Mouse (Mus musculus) kidney, postnatal 0 days (tissue): Measurements from ENCODE around the gene Polr3f. TPM values are rescaled to one million over a fixed set of nuclear protein-coding genes. Genes with fewer than 3 reads are reported as not detected.

Experiments
- ATAC-seq: fragments of 200-750 bp; cut with Nextera tagmentation; replicated peaks from 2 replicates; pipeline ENCODE4 v1.8.0; 2017; ENCODE audit warnings: low read depth, moderate number of reproducible peaks, moderate TSS enrichment, moderate library complexity; ENCODE audit not compliant: low FRiP score
- DNase-seq: peaks from one replicate; pipeline ENCODE4 v3.0.0-alpha.2; 2016; ENCODE audit warnings: low spot score
- H3K27ac ChIP-seq: fragments of 300-500 bp; sonication (generic); 2 replicates; pipeline ENCODE4 v1.5.1; 2014; ENCODE audit warnings: mild to moderate bottlenecking
- H3K27me3 ChIP-seq: fragments of 300-500 bp; sonication (generic); 2 replicates; pipeline ENCODE4 v1.6.1; 2014; ENCODE audit warnings: low read length, mixed read lengths; ENCODE audit not compliant: insufficient read depth
- H3K36me3 ChIP-seq: fragments of 300-500 bp; sonication (generic); 2 replicates; pipeline ENCODE4 v1.6.1; 2014; ENCODE audit warnings: low read length, mixed read lengths; ENCODE audit not compliant: insufficient read depth
- H3K4me1 ChIP-seq: fragments of 300-500 bp; sonication (generic); replicated peaks from 2 replicates; pipeline ENCODE4 v1.6.1; 2014; ENCODE audit warnings: antibody characterized with exemption, low read length, mixed read lengths; ENCODE audit not compliant: insufficient read depth
- H3K4me2 ChIP-seq: fragments of 300-500 bp; sonication (generic); 2 replicates; pipeline ENCODE4 v1.6.1; 2014; ENCODE audit warnings: mild to moderate bottlenecking, low read length, moderate library complexity, mixed read lengths
- H3K4me3 ChIP-seq: fragments of 300-500 bp; sonication (generic); replicated peaks from 2 replicates; pipeline ENCODE4 v1.5.1; 2014; ENCODE audit warnings: low read depth, low read length
- H3K9ac ChIP-seq: fragments of 300-500 bp; sonication (generic); 2 replicates; pipeline ENCODE4 v1.6.1; 2014; ENCODE audit warnings: low read depth, low read length
- H3K9me3 ChIP-seq: fragments of 300-500 bp; sonication (generic); replicated peaks from 2 replicates; pipeline ENCODE4 v1.6.1; 2016; ENCODE audit warnings: low read length, inconsistent platforms, mixed read lengths
- CTCF ChIP-seq: IDR thresholded peaks from 2 replicates; pipeline ENCODE4 v1.5.1; 2016; ENCODE audit warnings: antibody characterized with exemption, low read depth, mild to moderate bottlenecking, moderate library complexity
- WGBS: fragments of 180-500 bp; shearing (Covaris S2); extraction: QIAGEN DNeasy Blood & Tissue Kit; methylation state at CpG from one replicate; pipeline ENCODE4 v1.1.7; 2014; 5-methylcytosine and 5-hydroxymethylcytosine counted together
- polyA plus RNA-seq: library from polyadenylated mRNA; unstranded; fragments of >200 nt; fragmentation: Nextera tagmentation; extraction: Ambion mirVana; gene quantifications from 2 replicates; pipeline ENCODE4 v1.2.1, GENCODE M21; 2015

Polr3f gene
- 18.9 and 19.6 TPM in 2 replicates for polyA plus RNA-seq

GRCm38 (mm10) chr2:144526981-144527820 lies at the start of gene Polr3f, which contains the start of gene Dzank1:
TSS of gene Polr3f (plus strand) at chr2:144527718.
TSS of gene Dzank1 (minus strand) at chr2:144527414.
- Histone ChIP-seq H3K4me1 (no peaks in the 10 kb centered on the region), H3K27me3 (no peaks in the 10 kb centered on the region), H3K9me3 (no peaks in the 10 kb centered on the region), H3K9ac (peak within 1 kb of the TSS; percentile 89), H3K36me3 (0 out of 2 replicates have a peak, but pooled peaks cover 3% of the 10 kb centered on the region), H3K4me3 (peak within 1 kb of the TSS; percentile 79), H3K27ac (peak within 1 kb of the TSS; percentile 86), H3K4me2 (peak within 1 kb of the TSS; percentile 81)
- DNase-seq (peak; percentile 99), ATAC-seq (peak; percentile 98)
- under 1% methylated on average over 56 of the region's 56 CpGs for WGBS
- no peak for TF ChIP-seq CTCF

GRCm38 (mm10) chr2:144479421-144479820 lies 48.1 kb upstream of the Polr3f start:
- H3K4me3 ChIP-seq, result no peak overlapping the region
- ATAC-seq, result no peak
- no peak for TF ChIP-seq CTCF
- no peak for DNase-seq
- no peak overlapping the region for H3K4me2 ChIP-seq
- H3K36me3 ChIP-seq, result no peaks in the 10 kb centered on the region
- H3K9me3 ChIP-seq, result no peaks in the 10 kb centered on the region
- 73% methylated on average over 2 of the region's 2 CpGs for WGBS
- H3K27me3 ChIP-seq, result no peaks in the 10 kb centered on the region
- no peak overlapping the region for H3K27ac ChIP-seq
- no peak overlapping the region for H3K9ac ChIP-seq
- no peaks in the 10 kb centered on the region for H3K4me1 ChIP-seq

GRCm38 (mm10) chr2:144484084-144484483 lies 43.4 kb upstream of the Polr3f start:
- Histone ChIP-seq H3K36me3 (no peaks in the 10 kb centered on the region), H3K4me1 (no peaks in the 10 kb centered on the region), H3K27ac (no peak overlapping the region), H3K9me3 (no peaks in the 10 kb centered on the region), H3K4me3 (no peak overlapping the region), H3K9ac (no peak overlapping the region), H3K4me2 (no peak overlapping the region), H3K27me3 (no peaks in the 10 kb centered on the region)
- DNase-seq (no peak), ATAC-seq (no peak)
- TF ChIP-seq CTCF, result no peak
- WGBS, result 63% methylated on average over 1 of the region's 1 CpGs

GRCm38 (mm10) chr2:144485439-144485838 lies 42.1 kb upstream of the Polr3f start:
- WGBS, result 71% methylated on average over 7 of the region's 7 CpGs
- no peaks in the 10 kb centered on the region for H3K4me1 ChIP-seq
- H3K27ac ChIP-seq, result no peak overlapping the region
- DNase-seq (peak; percentile 3), ATAC-seq (no peak)
- no peak overlapping the region for H3K4me2 ChIP-seq
- H3K4me3 ChIP-seq, result no peak overlapping the region
- no peaks in the 10 kb centered on the region for H3K9me3 ChIP-seq
- no peak for TF ChIP-seq CTCF
- no peaks in the 10 kb centered on the region for H3K27me3 ChIP-seq
- H3K9ac ChIP-seq, result no peak overlapping the region
- no peaks in the 10 kb centered on the region for H3K36me3 ChIP-seq

GRCm38 (mm10) chr2:144487476-144487875 lies 40.0 kb upstream of the Polr3f start:
- peak; percentile 4 for DNase-seq
- no peak overlapping the region for H3K4me2 ChIP-seq
- no peak overlapping the region for H3K9ac ChIP-seq
- H3K36me3 ChIP-seq, result no peaks in the 10 kb centered on the region
- no peak for TF ChIP-seq CTCF
- H3K27ac ChIP-seq, result no peak overlapping the region
- H3K9me3 ChIP-seq, result no peaks in the 10 kb centered on the region
- H3K4me3 ChIP-seq, result no peak overlapping the region
- ATAC-seq, result no peak
- WGBS, result 50% methylated on average over 6 of the region's 6 CpGs
- no peaks in the 10 kb centered on the region for H3K27me3 ChIP-seq
- no peaks in the 10 kb centered on the region for H3K4me1 ChIP-seq

GRCm38 (mm10) chr2:144489342-144489741 lies 38.2 kb upstream of the Polr3f start:
- WGBS, result 90% methylated on average over 5 of the region's 5 CpGs
- ATAC-seq, result no peak

More at GRCm38 (mm10) chr2:144489342-144489741, 38.2 kb upstream of the Polr3f start:
- no peak for TF ChIP-seq CTCF
- no peak overlapping the region for H3K4me2 ChIP-seq
- no peaks in the 10 kb centered on the region for H3K27me3 ChIP-seq
- no peaks in the 10 kb centered on the region for H3K4me1 ChIP-seq
- no peaks in the 10 kb centered on the region for H3K9me3 ChIP-seq
- H3K4me3 ChIP-seq, result no peak overlapping the region
- no peak overlapping the region for H3K27ac ChIP-seq
- no peak for DNase-seq
- no peaks in the 10 kb centered on the region for H3K36me3 ChIP-seq
- no peak overlapping the region for H3K9ac ChIP-seq
